Mouse (Mus musculus) thymus, adult 2 months (tissue): ENCODE measurements around the gene Myadm. TPM values are rescaled to one million over a fixed set of nuclear protein-coding genes. Genes with fewer than 3 reads are reported as not detected.

Experiments used
- DNase-seq: peaks from one replicate; pipeline ENCODE4 v3.0.0; 2021
- H3K27ac ChIP-seq: fragments of 200-500 bp; 2 replicates; pipeline ENCODE4 v1.5.1; 2012; ENCODE audit warnings: low read length, control low read depth; ENCODE audit not compliant: control insufficient read depth, insufficient read depth
- H3K27me3 ChIP-seq: fragments of 200-500 bp; 2 replicates; pipeline ENCODE4 v1.6.1; 2012; ENCODE audit warnings: mild to moderate bottlenecking, low read length, moderate library complexity, mixed read lengths; ENCODE audit not compliant: control insufficient read depth, insufficient read depth
- H3K36me3 ChIP-seq: fragments of 200-500 bp; 2 replicates; pipeline ENCODE4 v1.6.1; 2012; ENCODE audit warnings: mild to moderate bottlenecking, low read length, moderate library complexity; ENCODE audit not compliant: control insufficient read depth, insufficient read depth
- H3K4me1 ChIP-seq: fragments of 200-500 bp; replicated peaks from 2 replicates; pipeline ENCODE4 v1.6.1; 2012; ENCODE audit warnings: low read length; ENCODE audit not compliant: control insufficient read depth, insufficient read depth
- H3K4me3 ChIP-seq: fragments of 200-500 bp; 2 replicates; pipeline ENCODE4 v1.5.1; 2012; ENCODE audit warnings: mild to moderate bottlenecking, low read length, control low read depth, moderate library complexity; ENCODE audit not compliant: control insufficient read depth, insufficient read depth
- CTCF ChIP-seq: fragments of 200-500 bp; IDR thresholded peaks from 2 replicates; pipeline ENCODE4 v1.5.1; 2012; ENCODE audit warnings: mild to moderate bottlenecking, control low read depth, low read length, moderate library complexity, borderline replicate concordance; ENCODE audit not compliant: control insufficient read depth, poor library complexity, insufficient read depth; ENCODE audit errors: extremely low read depth
- POLR2A ChIP-seq: fragments of 200-500 bp; IDR thresholded peaks from 2 replicates; pipeline ENCODE4 v1.6.1; 2012; ENCODE audit warnings: mild to moderate bottlenecking, low read length, control low read depth, moderate library complexity; ENCODE audit not compliant: control insufficient read depth, poor library complexity, insufficient read depth; ENCODE audit errors: extremely low read depth
- WGBS: fragments of 180-500 bp; shearing (Covaris S2); methylation state at CpG from one replicate; pipeline ENCODE4 v1.1.7; 2018; 5-methylcytosine and 5-hydroxymethylcytosine counted together
- polyA plus RNA-seq: library from polyadenylated mRNA; depleted of rRNA; stranded (reverse); fragments of >200 nt; gene quantifications from 2 replicates; pipeline ENCODE4 v1.2.3, GENCODE M21; 2012

The Myadm gene
- polyA plus RNA-seq, 1 experiment: 86.4 TPM

DNA sequence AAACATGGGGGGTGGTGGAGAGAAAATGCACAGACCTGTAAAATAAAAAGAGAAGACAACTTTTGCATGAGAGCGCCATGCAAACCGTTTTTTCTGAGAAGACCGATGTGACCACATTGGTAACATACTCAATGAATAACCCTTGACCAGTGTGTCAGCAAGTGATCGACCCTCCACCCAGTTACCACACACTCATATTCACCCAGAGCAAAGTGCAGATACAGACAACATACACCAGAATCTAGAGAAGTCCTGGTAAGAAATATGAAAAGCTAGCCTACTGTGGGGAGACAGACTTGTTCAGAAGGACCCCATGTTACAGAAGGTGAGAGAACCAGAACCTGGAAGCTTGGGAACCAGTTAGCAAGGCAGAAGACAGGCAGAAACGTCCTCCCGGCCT lies 42.3 kb downstream of the Myadm start:
- no peaks in the 10 kb centered on the region for H3K36me3 ChIP-seq
- no peak for TF ChIP-seq CTCF
- no peak for TF ChIP-seq POLR2A
- H3K4me1 ChIP-seq: no peaks in the 10 kb centered on the region
- WGBS: 52% methylated on average over 6 of the region's 6 CpGs
- no peak overlapping the region for H3K4me3 ChIP-seq
- H3K27me3 ChIP-seq: no peaks in the 10 kb centered on the region
- H3K27ac ChIP-seq: no peak overlapping the region
- no peak for DNase-seq

DNA sequence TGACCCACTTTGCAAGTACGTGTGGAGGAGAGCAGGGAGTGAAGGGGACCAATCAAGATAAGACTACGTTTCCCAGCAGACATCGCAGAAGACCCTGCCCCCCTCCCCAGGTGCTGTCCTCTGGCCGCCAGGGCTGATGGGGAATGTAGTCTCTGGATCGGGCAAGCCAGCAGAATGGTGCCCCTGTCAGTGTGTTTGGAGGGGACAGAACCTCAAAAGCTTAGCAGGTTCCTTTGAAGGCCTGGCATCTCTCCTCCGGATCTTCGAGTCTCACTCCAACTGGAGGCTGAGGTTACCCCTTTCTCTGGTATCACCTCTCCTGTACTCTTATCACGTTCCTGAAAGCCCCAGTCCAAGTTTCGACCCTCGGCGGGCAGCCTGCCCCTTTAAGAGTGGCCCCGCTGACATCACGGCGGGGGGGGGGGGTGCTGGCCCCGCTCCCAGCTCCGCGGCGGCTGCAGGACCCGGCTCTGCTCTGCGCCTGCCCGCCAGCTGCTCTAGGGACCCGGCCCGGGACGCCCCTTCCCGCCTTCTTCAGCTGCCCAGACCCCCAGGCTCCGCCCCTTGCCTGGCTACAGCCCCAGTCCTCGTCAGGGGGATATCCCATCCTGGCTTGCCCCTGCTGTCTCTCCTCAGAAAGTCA lies 42.8 kb downstream of the Myadm start:
- TF ChIP-seq POLR2A (no peak), CTCF (no peak)
- WGBS: 4% methylated on average over 27 of the region's 27 CpGs
- no peaks in the 10 kb centered on the region for H3K27me3 ChIP-seq
- H3K4me1 ChIP-seq: no peaks in the 10 kb centered on the region
- H3K4me3 ChIP-seq: no peak overlapping the region
- peak; percentile 12 for DNase-seq
- no peaks in the 10 kb centered on the region for H3K36me3 ChIP-seq
- H3K27ac ChIP-seq: no peak overlapping the region

DNA sequence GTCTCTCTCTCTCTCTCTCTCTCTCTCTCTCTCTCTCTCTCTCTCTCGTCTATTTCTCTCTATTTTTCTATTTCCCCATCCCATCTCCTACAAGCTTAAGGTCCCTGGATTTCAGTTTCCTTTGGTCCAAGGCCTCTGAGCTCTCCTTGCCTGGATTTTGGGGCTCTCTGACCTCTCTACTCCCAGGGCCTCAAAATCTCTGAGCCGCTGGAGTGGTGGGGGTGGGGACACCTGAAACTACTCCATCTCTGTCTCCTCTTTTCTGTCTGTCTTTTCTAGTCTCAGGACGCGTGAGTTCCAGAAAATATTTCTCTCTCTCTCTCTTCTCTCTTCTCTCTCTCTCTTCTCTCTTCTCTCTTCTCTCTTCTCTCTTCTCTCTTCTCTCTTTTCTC lies 43.3 kb downstream of the Myadm start:
- no peaks in the 10 kb centered on the region for H3K27me3 ChIP-seq
- H3K4me3 ChIP-seq: no peak overlapping the region
- 12% methylated on average over 4 of the region's 4 CpGs for WGBS
- no peak for TF ChIP-seq POLR2A
- no peak for TF ChIP-seq CTCF
- no peaks in the 10 kb centered on the region for H3K4me1 ChIP-seq
- no peak overlapping the region for H3K27ac ChIP-seq
- no peak for DNase-seq
- no peaks in the 10 kb centered on the region for H3K36me3 ChIP-seq

DNA sequence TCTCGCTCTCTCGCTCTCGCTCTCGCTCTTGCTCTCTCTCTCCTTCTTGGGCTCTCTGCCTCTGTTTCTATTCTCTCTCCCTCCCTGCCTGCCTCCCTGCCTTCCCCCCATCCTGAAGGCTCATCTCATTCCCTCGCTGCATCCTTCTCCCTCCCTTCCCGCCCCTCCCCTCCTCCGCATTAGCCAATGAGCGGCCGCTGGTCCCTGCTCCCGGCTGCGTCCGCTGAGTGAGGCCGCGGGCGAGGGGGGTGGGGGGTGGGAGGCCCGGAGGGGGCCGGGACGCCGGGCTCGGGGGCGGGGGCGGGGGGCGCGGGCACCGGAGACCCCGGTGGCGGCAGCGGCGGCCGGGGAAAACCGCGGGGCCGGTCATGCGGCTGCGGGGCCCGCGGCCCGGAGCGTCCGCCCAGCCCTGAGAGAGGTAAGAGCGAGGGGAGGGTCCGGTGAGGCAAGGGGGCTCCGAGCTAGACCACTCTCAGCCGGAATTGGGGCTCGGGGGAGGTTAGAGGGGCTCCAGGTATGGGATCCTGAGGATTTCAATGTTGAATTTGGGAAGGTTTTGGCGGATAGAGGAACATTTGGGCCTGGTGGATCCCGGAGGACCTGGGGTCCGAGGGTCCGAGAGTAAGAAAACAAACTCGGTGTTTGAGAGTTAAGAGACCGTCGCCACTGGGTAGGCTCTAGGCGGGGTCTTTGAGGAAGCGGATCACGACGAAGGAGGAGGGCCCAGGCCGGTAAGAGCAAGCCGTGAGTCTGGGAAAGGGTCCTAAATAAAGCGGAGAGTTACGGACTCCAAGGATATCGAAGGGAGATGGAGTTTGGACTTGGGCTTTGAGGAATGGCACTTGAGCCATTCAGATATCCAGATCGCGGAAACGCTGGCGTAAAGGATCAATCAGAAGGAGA lies 44.0 kb downstream of the Myadm start, which contains the start of gene Cacng7:
Gene Cacng7, plus strand, starts transcription at position 337 of the 903 bp plus-strand sequence.
- no peak within 1 kb of the TSS for H3K27ac ChIP-seq
- no peaks in the 10 kb centered on the region for H3K36me3 ChIP-seq
- WGBS: 11% methylated on average over 65 of the region's 65 CpGs
- H3K4me1 ChIP-seq: no peaks in the 10 kb centered on the region
- no peaks in the 10 kb centered on the region for H3K27me3 ChIP-seq
- TF ChIP-seq CTCF: no peak
- no peak for TF ChIP-seq POLR2A
- no peak for DNase-seq
- no peak within 1 kb of the TSS for H3K4me3 ChIP-seq

DNA sequence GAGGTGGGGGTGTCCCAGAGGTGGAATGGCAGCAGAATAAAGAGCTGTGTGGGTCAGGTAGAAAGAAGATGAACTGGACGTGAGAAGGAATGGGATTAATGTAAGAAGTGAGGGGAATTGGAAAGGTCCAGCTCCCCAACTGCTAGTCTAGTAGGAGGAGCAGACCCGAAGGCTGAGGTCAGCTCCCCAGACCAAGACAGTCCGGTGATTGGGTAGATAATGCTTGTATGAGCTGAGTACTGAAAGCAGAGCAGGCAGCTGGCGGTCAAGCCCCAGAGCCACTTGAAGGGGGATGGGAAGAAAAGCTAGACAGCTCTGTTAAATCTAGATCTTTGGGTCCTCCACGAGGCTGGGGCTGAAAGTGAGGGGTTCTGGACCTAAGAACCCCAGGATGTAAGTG lies 44.7 kb downstream of the Myadm start:
- H3K36me3 ChIP-seq: no peaks in the 10 kb centered on the region
- H3K27ac ChIP-seq: no peak overlapping the region
- 26% methylated on average over 5 of the region's 5 CpGs for WGBS
- TF ChIP-seq POLR2A: no peak
- no peak for TF ChIP-seq CTCF
- DNase-seq: no peak
- H3K27me3 ChIP-seq: no peaks in the 10 kb centered on the region
- no peaks in the 10 kb centered on the region for H3K4me1 ChIP-seq
- no peak overlapping the region for H3K4me3 ChIP-seq

DNA sequence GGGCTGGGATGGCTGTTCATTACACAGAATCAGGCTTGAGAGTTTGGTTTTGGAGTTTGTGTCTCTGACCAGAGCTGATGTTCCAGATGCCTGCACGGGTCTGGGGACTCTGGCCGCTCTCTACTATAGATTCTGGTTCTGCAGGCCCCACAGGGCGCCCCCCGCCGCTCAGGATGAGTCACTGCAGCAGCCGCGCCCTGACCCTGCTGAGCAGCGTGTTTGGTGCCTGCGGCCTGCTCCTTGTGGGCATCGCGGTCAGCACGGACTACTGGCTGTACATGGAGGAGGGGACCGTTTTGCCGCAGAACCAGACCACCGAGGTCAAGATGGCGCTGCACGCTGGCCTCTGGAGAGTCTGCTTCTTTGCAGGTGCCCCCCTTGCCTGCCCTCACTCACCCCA lies 47.5 kb downstream of the Myadm start:
- Histone ChIP-seq H3K27me3 (no peaks in the 10 kb centered on the region), H3K36me3 (no peaks in the 10 kb centered on the region), H3K4me3 (no peak overlapping the region), H3K4me1 (no peaks in the 10 kb centered on the region), H3K27ac (no peak overlapping the region)
- DNase-seq: no peak
- WGBS: 67% methylated on average over 17 of the region's 17 CpGs
- no peak for TF ChIP-seq POLR2A
- TF ChIP-seq CTCF: no peak
